Mouse (Mus musculus) spleen, adult 2 months (tissue): ENCODE results near the gene Snai1.

Experiments used
- CTCF ChIP-seq: fragments of 200-500 bp; IDR thresholded peaks from 2 replicates; pipeline ENCODE4 v1.5.1; 2011; ENCODE audit warnings: mild to moderate bottlenecking, inconsistent platforms; ENCODE audit not compliant: insufficient read depth, insufficient read length, insufficient replicate concordance; ENCODE audit errors: extremely low read depth
- POLR2A ChIP-seq: fragments of 200-500 bp; IDR thresholded peaks from 2 replicates; pipeline ENCODE4 v1.6.1; 2011; ENCODE audit warnings: low read depth, low read length, inconsistent platforms

GRCm38 (mm10) chr2:167541761-167542160 is 3.8 kb downstream of the Snai1 start:
- no peak for TF ChIP-seq CTCF
- TF ChIP-seq POLR2A: no peak
